Mouse (Mus musculus) C3H10T1/2 (cell line): ENCODE data around the gene Atr. TPM values are rescaled to one million over a fixed set of nuclear protein-coding genes. Genes with fewer than 3 reads are reported as not detected.

ENCODE experiments used
- polyA plus RNA-seq, 2 experiments: library from polyadenylated mRNA; unstranded; fragments of >200 nt; fragmentation: generic; extraction: Trizol; gene quantifications; one replicate each; pipeline ENCODE4 v1.2.1; 2012; ENCODE audit warnings: missing spikeins in 2 of 2

The Atr gene
- 1 to 10 TPM in 1 of 2 experiments, under 1 TPM in 1; 0.21 to 1.1 TPM for polyA plus RNA-seq

DNA sequence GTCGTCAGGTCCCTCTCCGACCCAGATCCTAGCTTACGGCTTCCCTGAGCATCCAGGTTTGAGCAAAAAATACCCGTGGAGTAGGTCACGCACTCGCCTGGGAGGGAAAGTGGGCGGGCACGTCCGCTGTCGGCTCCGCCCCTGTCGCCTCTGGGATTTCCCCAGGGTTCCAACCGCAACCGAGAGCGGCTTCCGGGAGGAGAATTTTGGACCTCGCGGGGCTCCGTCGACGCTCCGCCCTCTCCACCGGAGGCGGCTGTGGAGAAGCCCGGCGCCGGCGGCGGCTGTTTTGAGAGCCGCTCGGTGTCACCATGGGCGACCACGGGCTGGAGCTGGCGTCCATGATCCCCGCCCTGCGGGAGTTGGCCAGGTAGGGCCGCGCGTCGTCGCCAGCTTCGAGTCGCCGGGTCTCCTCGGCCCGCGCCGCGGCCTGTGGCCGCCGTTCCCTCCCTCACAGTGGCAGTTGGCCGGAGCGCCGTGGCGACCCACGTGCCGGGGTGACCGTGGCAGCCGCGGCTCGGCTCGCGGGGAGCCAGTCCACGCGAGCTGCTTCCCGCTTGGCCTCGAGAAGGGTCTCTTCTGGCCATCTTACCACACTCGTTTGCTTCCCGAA lies at the start of gene Atr:
Gene Atr, plus strand, starts transcription at position 184 of the 613 bp plus-strand sequence.

DNA sequence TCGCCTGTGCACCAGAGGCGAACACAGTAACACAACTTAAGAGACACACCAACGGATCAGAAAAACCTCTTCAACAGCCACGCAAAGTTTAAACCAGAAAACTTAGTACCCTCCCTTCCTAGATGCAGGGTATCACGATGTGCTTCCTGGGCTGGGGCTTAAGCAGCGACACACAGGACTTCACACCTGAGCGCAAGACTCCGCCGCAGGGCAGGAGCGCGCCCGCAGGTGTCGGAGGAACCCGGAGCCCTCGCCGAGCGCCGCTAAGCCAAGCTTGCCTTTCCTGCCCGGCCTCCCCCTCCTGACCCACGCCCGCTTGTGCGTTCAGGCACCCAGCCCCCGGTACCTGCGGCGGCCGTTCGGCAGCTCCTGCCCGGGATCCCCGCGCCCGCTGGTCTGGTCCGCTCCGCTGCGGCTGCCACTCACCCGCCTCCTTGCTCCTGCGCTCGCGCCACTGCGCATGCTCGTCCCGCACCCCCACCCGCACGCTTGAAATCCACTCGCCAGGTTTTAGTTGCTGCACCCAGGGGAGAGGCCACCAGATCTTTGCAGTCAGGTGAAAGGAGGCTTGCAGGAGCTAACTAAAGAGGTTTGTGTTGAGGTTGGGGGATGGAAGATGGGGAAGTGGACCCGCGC lies 12.5 kb upstream of the Atr start, which contains the start of gene Pls1:
Gene Pls1, minus strand, starts transcription at position 487 of the 636 bp plus-strand sequence.

DNA sequence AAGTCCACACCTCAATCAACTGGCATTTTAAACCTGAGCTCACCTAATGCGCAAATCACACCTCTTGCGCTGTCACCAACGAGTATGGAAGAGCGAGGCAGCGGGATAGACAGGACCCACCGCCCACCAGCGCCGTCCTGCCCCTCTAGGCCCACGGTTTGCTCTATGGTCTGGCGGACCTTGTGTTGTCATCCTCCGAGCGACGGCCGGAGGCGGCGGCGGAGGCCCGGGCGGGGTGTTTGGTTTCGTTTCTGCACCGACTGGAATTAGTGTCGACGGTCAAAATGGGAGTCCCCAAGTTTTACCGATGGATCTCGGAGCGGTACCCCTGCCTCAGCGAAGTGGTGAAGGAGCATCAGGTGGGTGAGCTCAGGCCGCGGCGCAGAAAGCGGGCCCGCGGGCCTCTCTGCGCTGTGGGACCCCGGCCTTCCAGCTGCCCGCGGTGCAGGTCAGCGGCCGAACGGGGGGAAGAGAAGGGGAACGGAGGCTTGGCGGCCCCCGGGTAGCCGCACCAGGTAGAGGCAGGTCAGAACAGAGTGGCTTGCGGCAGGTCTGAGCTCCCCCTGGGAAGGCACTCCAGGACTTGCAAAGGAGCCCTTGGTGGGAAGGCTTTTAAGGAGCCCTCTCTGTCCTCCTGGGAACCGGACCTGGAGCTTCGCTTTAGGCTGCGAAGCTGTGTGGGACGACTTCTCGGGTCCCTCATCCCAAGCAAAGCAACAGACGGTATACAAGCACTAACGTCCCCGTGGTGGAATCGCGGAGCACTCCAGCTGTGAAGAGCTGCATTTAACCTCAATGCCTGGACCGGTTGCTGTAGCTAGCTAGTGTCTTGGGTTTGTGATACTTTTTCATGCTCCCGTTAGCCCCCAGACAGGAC lies 97.4 kb downstream of the Atr start, which contains the start of gene Xrn1:
Gene Xrn1, plus strand, starts transcription at position 176 of the 877 bp plus-strand sequence.

Other genes starting within 250 kb of the Atr start
- gene Pcolce2, start 220.0 kb upstream of the Atr start, polyA plus RNA-seq: 10 to 100 TPM in 1 of 2 experiments, 1 to 10 TPM in 1; 1.2 to 12.8 TPM
- under 1 TPM; 0.06 to 0.28 TPM for gene Trpc1, start 107.2 kb upstream of the Atr start, polyA plus RNA-seq
- gene Pls1, start 12.3 kb upstream of the Atr start, polyA plus RNA-seq: under 1 TPM in 1 of 2 experiments, not detected in 1; 0.06 TPM
- gene Xrn1, start 97.2 kb downstream of the Atr start, polyA plus RNA-seq: 1 to 10 TPM in 1 of 2 experiments, under 1 TPM in 1; 0.25 to 2.8 TPM